Mouse (Mus musculus): ENCODE results near the gene Mtch1. TPM values are rescaled to one million over a fixed set of nuclear protein-coding genes. Genes with fewer than 3 reads are reported as not detected.

Gene Mtch1
- polyA plus RNA-seq, 1 experiment from 2014 or later: 378 TPM

DNA sequence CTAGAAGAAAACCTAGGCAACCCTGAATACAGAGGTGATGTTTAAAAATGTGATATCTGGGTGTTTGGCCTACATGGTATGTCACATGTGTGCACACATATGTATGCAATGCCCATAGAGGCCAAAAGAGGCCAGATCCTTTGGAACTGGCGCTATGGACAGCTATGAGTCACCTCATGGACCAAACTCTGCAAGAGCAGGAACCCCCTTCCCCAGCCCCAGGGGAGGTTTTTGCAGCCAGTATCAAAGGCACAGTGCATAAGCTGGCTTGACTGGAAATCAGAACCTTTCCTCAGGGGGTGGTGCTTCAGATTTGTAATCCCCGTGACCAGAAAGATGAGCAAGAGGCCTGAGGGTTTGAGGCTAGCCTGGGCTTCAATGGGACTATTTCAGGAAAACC is 35.7 kb downstream of the Mtch1 start:
- ATAC-seq: no peak
- Histone ChIP-seq H3K27ac (no peak overlapping the region), H3K9ac (no peak overlapping the region), H3K4me2 (no peak overlapping the region), H3K36me3 (ENCODE audit: poor library complexity, severe bottlenecking) (0 out of 2 replicates have a peak, but pooled peaks cover 3% of the 10 kb centered on the region), H3K4me3 (no peak overlapping the region), H3K27me3 (no peaks in the 10 kb centered on the region), H3K4me1 (no peaks in the 10 kb centered on the region), H3K9me3 (replicated peaks) (peaks cover 6% of the 10 kb centered on the region; the same call in 1 of the 2 replicates)
- 95% methylated on average over 2 of the region's 2 CpGs for WGBS

DNA sequence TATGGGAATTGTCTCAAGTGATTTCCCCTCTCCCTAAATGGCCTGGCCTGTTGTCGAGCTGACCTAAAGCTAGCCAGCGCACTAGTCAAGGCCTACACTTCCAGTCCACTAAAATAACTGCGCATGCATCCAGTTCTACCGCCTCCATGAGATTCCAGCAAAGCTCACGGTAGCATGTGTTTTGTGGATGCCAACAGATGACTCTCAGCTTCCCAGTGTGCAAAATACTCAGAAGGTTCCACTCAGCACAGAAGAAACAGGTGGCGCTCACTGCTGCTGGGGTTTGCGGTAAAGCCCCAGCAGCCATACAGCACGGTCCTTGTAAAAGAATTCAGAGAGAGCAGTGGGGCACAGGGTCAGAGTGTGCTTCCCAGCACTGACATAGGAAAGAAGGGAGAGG is 36.1 kb downstream of the Mtch1 start:
- H3K9me3 ChIP-seq (replicated peaks): peaks cover 6% of the 10 kb centered on the region; the same call in 1 of the 2 replicates

DNA sequence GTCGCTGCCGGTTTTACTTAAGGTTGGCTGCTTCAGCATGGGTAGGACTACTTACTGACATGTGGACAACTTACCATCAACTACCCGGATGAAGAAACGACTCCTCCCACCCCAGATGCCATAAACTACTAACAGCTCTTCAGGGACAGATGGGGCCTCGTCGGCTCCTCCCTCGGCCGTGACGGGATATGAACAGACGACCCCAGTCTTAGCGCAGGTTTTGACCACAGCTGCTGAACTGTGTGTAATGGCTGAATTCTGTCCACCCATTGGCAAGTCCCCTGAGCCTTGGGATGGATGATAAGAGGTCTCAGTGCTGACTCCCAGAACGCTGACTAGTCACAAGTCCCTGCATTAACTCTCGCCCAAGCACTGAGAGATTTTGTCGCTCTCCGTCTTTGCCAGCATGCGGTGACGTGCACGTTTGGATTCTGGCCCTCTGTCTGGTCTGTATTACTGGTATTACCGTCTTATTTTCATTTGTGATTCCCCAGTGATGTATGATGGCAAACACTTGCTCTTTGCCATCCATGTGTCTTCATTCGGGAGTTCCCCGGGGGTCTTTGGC is 37.6 kb downstream of the Mtch1 start:
- Histone ChIP-seq H3K36me3 (ENCODE audit: poor library complexity, severe bottlenecking) (0 out of 2 replicates have a peak, but pooled peaks cover 3% of the 10 kb centered on the region), H3K4me3 (no peak overlapping the region), H3K4me1 (0 out of 2 replicates have a peak, but pooled peaks cover under 1% of the 10 kb centered on the region), H3K9ac (no peak overlapping the region), H3K9me3 (replicated peaks) (peaks cover 6% of the 10 kb centered on the region; the same call in 1 of the 2 replicates), H3K4me2 (no peak overlapping the region), H3K27ac (no peak overlapping the region), H3K27me3 (no peaks in the 10 kb centered on the region)
- 83% methylated on average over 21 of the region's 21 CpGs for whole genome bisulfite sequencing
- ATAC-seq: no peak

More for the DNA sequence above, 36.1 kb downstream of the Mtch1 start:
- 0 out of 2 replicates have a peak, but pooled peaks cover 3% of the 10 kb centered on the region for H3K36me3 ChIP-seq (ENCODE audit: poor library complexity, severe bottlenecking)
- no peak overlapping the region for H3K4me2 ChIP-seq
- no peaks in the 10 kb centered on the region for H3K4me1 ChIP-seq
- ATAC-seq: no peak
- no peak overlapping the region for H3K4me3 ChIP-seq
- H3K9ac ChIP-seq: no peak overlapping the region
- 93% methylated on average over 8 of the region's 8 CpGs for WGBS
- H3K27ac ChIP-seq: no peak overlapping the region
- H3K27me3 ChIP-seq: no peaks in the 10 kb centered on the region

DNA sequence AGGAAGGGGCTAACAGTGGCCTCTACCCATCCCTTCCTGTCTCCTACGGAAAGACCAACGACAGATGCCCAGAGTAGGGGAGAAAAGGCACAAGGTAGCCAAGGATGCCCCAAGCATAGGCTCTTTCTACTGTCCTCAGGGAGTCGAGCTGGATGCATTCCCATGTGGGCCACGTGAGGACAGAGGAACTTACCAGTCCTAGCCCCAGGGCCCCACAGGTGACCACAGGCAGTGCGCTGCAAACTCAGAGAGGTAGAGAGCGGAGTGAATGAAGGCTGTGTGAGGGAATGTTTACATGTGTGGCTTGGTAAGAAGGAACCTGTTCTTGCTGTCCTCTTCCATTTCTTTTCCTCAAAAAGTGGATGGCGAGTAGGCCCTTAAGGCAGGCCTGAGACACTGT is 41.9 kb downstream of the Mtch1 start:
- Histone ChIP-seq H3K27me3 (no peaks in the 10 kb centered on the region), H3K9ac (no peak overlapping the region), H3K27ac (no peak overlapping the region), H3K9me3 (replicated peaks) (no peaks in the 10 kb centered on the region), H3K4me3 (no peak overlapping the region), H3K4me2 (no peak overlapping the region), H3K36me3 (ENCODE audit: poor library complexity, severe bottlenecking) (peaks cover 20% of the 10 kb centered on the region), H3K4me1 (peaks cover 4% of the 10 kb centered on the region; the same call in 1 of the 2 replicates)
- ATAC-seq: no peak
- 70% methylated on average over 7 of the region's 7 CpGs for WGBS

DNA sequence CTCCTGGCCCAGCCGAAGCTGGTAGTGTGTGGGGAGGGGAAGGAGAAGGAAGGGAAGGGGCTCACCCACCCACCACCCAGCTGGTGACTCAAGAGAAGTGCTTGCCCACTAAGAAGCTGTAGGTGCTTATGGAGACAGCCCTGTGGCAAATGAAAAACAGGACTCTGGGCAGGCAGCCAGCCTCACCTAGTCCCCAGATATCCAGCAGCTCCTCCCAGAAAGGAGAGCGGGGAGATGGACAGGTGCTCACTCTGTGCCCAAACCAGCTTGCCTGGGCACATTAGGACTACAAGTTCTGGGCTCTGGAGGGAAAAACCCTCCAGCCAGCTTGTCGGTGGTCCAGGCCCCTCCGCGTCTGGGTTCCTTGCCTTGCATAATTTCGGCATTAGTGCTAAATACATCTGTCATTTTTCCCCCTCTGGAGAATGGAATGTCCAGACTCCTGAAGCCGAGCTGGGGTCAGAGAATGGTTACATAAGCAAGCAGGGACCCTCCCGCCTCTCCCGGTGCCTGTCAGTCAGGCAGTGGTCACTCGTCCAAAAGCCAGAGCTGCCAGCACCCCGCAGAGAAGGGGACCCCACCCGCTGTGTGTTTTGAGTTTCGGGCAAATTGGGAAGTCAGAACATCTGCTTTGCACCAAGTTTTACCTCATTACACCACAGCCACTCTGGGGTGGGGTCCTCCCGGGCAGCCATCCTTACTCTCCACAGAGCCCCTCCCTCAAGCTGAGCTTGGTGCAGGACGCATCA is 42.5 kb downstream of the Mtch1 start:
- H3K4me1 ChIP-seq: peaks cover 4% of the 10 kb centered on the region; the same call in 1 of the 2 replicates
- WGBS: 28% methylated on average over 15 of the region's 15 CpGs
- H3K9ac ChIP-seq: no peak overlapping the region
- no peak overlapping the region for H3K4me3 ChIP-seq
- no peaks in the 10 kb centered on the region for H3K9me3 ChIP-seq (replicated peaks)
- H3K27me3 ChIP-seq: no peaks in the 10 kb centered on the region
- H3K36me3 ChIP-seq (ENCODE audit: poor library complexity, severe bottlenecking): peaks cover 27% of the 10 kb centered on the region
- H3K27ac ChIP-seq: no peak overlapping the region
- H3K4me2 ChIP-seq: no peak overlapping the region
- ATAC-seq: no peak

DNA sequence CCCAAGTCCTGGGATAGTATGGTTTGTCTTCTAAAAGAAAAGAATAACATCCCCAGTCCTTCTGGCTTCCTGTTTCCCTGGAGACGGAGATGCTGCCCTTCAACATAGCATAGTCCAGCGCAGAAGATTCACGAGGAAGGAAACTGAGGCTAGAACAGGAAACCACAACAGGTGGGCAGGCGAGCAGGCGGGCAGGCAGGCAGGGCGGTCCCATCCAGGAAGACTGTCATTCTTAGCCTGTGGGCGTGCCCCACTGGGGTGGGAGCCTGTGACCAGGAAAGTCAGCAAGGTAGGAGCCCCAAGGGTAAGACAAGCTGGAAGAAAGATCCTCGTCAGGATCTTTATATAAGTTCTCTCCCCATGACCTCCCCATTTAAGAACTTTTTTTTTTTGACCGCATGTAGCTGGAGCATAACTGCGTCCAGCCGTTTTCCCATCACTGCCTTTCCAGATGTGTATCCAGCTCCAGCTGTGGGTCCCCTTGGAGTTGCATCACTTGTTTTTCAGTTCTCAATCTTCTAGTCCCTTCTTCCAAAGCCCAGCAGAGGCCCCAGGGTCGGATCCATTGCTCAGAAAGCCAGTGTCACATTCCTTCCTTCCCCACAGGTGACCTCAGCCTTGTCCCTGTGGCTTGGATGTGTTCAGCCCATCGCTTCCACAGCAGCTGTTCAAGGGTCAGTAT is 43.2 kb downstream of the Mtch1 start:
- Histone ChIP-seq H3K4me3 (no peak overlapping the region), H3K4me1 (peaks cover 4% of the 10 kb centered on the region; the same call in 1 of the 2 replicates)

DNA sequence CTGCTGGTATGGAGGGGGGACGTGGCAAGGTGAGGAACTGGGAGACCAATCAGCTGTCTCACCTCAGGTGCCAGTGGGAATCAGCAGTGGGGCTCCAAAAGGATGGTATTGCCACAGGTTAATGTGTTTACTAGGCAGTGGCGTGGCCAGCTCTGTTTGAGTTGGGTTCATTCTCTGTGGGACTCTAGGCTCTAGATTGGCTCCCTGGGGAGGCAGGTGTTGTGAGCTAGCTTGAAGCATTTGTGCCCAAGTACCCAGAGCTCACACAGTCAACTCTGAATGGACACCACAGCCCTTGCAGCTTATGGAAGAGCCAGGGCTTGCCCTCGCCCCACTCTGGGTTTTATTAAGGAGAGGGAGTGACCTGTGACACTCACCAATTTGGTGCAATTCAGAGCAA is 43.9 kb downstream of the Mtch1 start:
- Histone ChIP-seq H3K27ac (no peak overlapping the region), H3K36me3 (ENCODE audit: poor library complexity, severe bottlenecking) (peaks cover 41% of the 10 kb centered on the region), H3K4me2 (no peak overlapping the region), H3K9ac (no peak overlapping the region), H3K9me3 (replicated peaks) (no peaks in the 10 kb centered on the region), H3K4me3 (no peak overlapping the region), H3K27me3 (no peaks in the 10 kb centered on the region), H3K4me1 (peaks cover 9% of the 10 kb centered on the region; the same call in 1 of the 2 replicates)
- 74% methylated on average over 3 of the region's 3 CpGs for WGBS
- no peak for ATAC-seq

More for the DNA sequence above, 43.2 kb downstream of the Mtch1 start:
- Histone ChIP-seq H3K36me3 (ENCODE audit: poor library complexity, severe bottlenecking) (peaks cover 34% of the 10 kb centered on the region), H3K27ac (no peak overlapping the region), H3K27me3 (no peaks in the 10 kb centered on the region), H3K4me2 (no peak overlapping the region), H3K9me3 (replicated peaks) (no peaks in the 10 kb centered on the region), H3K9ac (no peak overlapping the region)
- no peak for ATAC-seq
- 78% methylated on average over 13 of the region's 13 CpGs for WGBS

DNA sequence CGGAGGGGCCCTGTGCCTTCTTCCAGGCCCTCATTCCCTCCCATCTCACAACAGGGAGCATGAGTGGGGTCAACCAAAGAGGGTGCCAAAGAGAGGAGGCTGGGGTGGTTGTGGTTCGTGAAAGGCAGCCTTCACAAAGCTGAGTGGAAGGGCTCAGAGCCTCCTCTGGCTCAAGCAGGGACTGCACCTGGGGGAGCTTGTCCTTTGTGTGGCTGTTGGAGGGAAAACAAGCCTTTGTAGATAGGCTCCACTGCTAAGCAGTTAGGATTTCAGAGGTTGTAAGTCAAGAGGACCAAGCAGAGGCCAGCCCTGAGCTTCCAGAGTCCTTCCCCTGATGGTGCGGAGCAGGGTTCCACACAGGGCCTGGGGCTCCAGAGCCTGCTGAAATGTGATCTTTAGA is 44.6 kb downstream of the Mtch1 start:
- H3K4me3 ChIP-seq: no peak overlapping the region
- peaks cover 47% of the 10 kb centered on the region for H3K36me3 ChIP-seq (ENCODE audit: poor library complexity, severe bottlenecking)
- no peaks in the 10 kb centered on the region for H3K9me3 ChIP-seq (replicated peaks)
- no peak overlapping the region for H3K27ac ChIP-seq
- ATAC-seq: no peak
- no peaks in the 10 kb centered on the region for H3K27me3 ChIP-seq
- H3K9ac ChIP-seq: peak overlapping the region; percentile 27; the same call in 1 of the 2 replicates
- no peak overlapping the region for H3K4me2 ChIP-seq
- H3K4me1 ChIP-seq: peaks cover 9% of the 10 kb centered on the region; the same call in 1 of the 2 replicates
- 46% methylated on average over 3 of the region's 3 CpGs for WGBS

DNA sequence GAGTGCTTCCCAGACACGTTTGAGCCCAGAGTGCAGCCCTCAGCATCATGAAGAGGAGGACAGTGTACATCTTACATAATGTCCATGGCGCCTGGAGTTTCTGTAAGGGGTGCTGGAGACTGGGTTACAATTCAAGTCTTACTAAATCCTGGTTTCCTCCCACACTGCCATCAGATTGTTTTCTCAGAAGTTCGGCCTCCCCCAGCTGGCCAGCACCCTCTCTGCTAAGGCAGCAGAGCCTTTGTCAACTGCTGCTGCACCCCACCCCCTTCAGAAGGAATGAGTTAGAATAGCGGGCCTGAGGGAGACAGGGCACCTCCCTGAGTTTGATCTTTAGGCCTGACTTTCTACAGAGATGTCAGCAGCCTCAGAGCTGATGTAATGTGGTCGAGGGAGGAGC is 45.6 kb downstream of the Mtch1 start:
- H3K27me3 ChIP-seq: no peaks in the 10 kb centered on the region
- peaks cover 56% of the 10 kb centered on the region for H3K36me3 ChIP-seq (ENCODE audit: poor library complexity, severe bottlenecking)
- H3K4me1 ChIP-seq: peaks cover 9% of the 10 kb centered on the region; the same call in 1 of the 2 replicates
- no peak overlapping the region for H3K27ac ChIP-seq
- ATAC-seq: no peak
- no peak overlapping the region for H3K9ac ChIP-seq
- WGBS: 75% methylated on average over 5 of the region's 5 CpGs
- H3K9me3 ChIP-seq (replicated peaks): no peaks in the 10 kb centered on the region
- H3K4me3 ChIP-seq: no peak overlapping the region
- H3K4me2 ChIP-seq: no peak overlapping the region

DNA sequence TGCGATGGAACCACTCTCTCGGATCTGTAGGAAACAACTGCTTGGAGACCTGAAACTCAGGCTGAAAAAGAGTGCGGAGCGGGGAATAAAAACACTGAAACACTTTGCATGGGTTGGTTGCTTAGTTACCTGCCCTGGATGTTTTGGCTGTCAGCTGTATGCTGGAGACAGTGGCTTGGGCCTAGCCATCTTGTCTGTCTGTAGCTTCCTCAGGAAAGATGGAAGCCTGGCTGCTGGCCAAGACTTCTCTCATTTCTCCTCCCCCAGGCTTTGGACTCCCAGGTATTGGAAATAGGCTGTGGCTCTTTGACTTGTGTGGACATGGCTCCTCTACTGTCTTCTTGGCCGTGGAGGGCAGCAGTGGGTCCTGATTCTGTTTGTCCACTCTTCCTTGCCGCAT is 46.3 kb downstream of the Mtch1 start:
- Histone ChIP-seq H3K36me3 (ENCODE audit: poor library complexity, severe bottlenecking) (peaks cover 63% of the 10 kb centered on the region), H3K9ac (no peak overlapping the region)
- no peak for ATAC-seq

DNA sequence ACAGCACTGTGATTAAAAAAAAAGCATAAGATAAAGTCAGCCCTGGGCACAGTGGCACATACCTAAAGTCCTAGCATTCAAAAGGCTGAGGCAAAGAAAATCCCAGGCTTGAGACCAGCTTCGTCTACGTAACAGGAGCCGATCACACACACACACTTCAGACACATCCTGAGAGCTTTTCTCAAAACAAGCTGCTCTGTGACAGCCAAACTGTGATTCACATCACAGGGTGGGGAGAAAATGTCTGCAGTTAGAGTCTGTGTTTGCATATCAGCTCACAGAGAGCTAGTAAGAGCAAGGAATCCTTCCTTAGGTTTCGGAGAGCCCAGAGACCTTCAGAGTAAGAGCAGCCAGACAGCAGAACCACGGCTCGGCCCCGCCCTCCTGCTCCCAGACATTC is 46.8 kb downstream of the Mtch1 start:
- no peak for ATAC-seq
- Histone ChIP-seq H3K4me1 (peaks cover 9% of the 10 kb centered on the region; the same call in 1 of the 2 replicates), H3K9ac (no peak overlapping the region), H3K36me3 (ENCODE audit: poor library complexity, severe bottlenecking) (peaks cover 68% of the 10 kb centered on the region), H3K4me2 (no peak overlapping the region), H3K9me3 (replicated peaks) (no peaks in the 10 kb centered on the region), H3K27me3 (no peaks in the 10 kb centered on the region), H3K27ac (no peak overlapping the region), H3K4me3 (no peak overlapping the region)
- WGBS: 95% methylated on average over 7 of the region's 7 CpGs

More for the DNA sequence above, 46.3 kb downstream of the Mtch1 start:
- H3K9me3 ChIP-seq (replicated peaks): no peaks in the 10 kb centered on the region
- no peak overlapping the region for H3K4me2 ChIP-seq
- WGBS: 94% methylated on average over 6 of the region's 6 CpGs
- H3K4me3 ChIP-seq: no peak overlapping the region
- no peak overlapping the region for H3K27ac ChIP-seq
- peaks cover 9% of the 10 kb centered on the region; the same call in 1 of the 2 replicates for H3K4me1 ChIP-seq
- H3K27me3 ChIP-seq: no peaks in the 10 kb centered on the region

DNA sequence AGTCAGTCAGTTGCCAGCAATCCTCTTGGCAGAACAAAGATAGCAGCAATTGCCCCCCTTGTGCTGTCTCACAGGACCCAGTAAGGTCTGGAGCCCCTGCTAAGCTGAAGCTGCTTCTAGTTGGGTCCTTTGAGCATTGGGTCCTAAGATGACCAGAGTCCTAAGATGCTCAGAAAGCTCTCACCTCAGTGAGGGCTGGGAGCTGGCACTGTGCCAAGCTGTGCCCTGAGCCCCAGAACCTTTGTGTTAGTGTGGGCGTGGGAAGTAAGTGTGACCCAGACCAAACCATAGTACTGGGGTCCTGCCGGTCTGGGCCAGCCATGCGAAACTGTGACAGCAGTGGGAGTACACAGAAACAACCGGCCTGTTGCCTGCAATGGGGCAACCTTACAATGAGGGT is 48.5 kb downstream of the Mtch1 start:
- Histone ChIP-seq H3K4me1 (0 out of 2 replicates have a peak, but pooled peaks cover 5% of the 10 kb centered on the region), H3K9ac (no peak overlapping the region), H3K36me3 (ENCODE audit: poor library complexity, severe bottlenecking) (peaks cover 84% of the 10 kb centered on the region), H3K27me3 (no peaks in the 10 kb centered on the region), H3K4me3 (no peak overlapping the region), H3K27ac (no peak overlapping the region), H3K9me3 (replicated peaks) (no peaks in the 10 kb centered on the region), H3K4me2 (no peak overlapping the region)
- 80% methylated on average over 4 of the region's 4 CpGs for WGBS
- no peak for ATAC-seq
